Mouse (Mus musculus) liver, postnatal 0 days (tissue): ENCODE data around the gene Kif16b. TPM values are rescaled to one million over a fixed set of nuclear protein-coding genes. Genes with fewer than 3 reads are reported as not detected.
"Not testable (repeated sequence)": the region's sequence is repeated elsewhere in the genome, so short reads cannot be mapped to it uniquely, and the experiment has no call there.

Source experiments
- ATAC-seq: fragments of 200-750 bp; cut with Nextera tagmentation; 2 replicates; pipeline ENCODE4 v1.8.0; 2017; ENCODE audit warnings: mild to moderate bottlenecking, moderate library complexity
- DNase-seq: peaks from one replicate; pipeline ENCODE4 v3.0.0-alpha.2; 2016
- H3K27ac ChIP-seq: fragments of 300-500 bp; sonication (generic); 2 replicates; pipeline ENCODE4 v1.5.1; 2014; ENCODE audit warnings: antibody characterized with exemption, moderate library complexity, mild to moderate bottlenecking, low read depth
- H3K27me3 ChIP-seq: fragments of 300-500 bp; sonication (generic); 2 replicates; pipeline ENCODE4 v1.6.1; 2014; ENCODE audit warnings: low read length, control low read depth, mixed read lengths; ENCODE audit not compliant: insufficient read depth
- H3K36me3 ChIP-seq: fragments of 300-500 bp; sonication (generic); replicated peaks from 2 replicates; pipeline ENCODE4 v1.6.1; 2014; ENCODE audit warnings: mild to moderate bottlenecking, control low read depth, low read length, moderate library complexity, mixed read lengths; ENCODE audit not compliant: insufficient read depth
- H3K4me1 ChIP-seq: fragments of 300-500 bp; sonication (generic); 2 replicates; pipeline ENCODE4 v1.6.1; 2014; ENCODE audit warnings: antibody characterized with exemption, mild to moderate bottlenecking, control low read depth; ENCODE audit not compliant: insufficient read depth
- H3K4me2 ChIP-seq: fragments of 300-500 bp; sonication (generic); 2 replicates; pipeline ENCODE4 v1.6.1; 2014; ENCODE audit warnings: low read depth, mild to moderate bottlenecking, low read length, moderate library complexity, mixed read lengths
- H3K4me3 ChIP-seq: fragments of 300-500 bp; sonication (generic); 2 replicates; pipeline ENCODE4 v1.5.1; 2014; ENCODE audit warnings: low read depth, low read length
- H3K9ac ChIP-seq: fragments of 300-500 bp; sonication (generic); replicated peaks from 2 replicates; pipeline ENCODE4 v1.6.1; 2014; ENCODE audit warnings: mild to moderate bottlenecking, moderate library complexity
- H3K9me3 ChIP-seq: fragments of 300-500 bp; sonication (generic); 2 replicates; pipeline ENCODE4 v1.6.1; 2016; ENCODE audit warnings: mild to moderate bottlenecking, control low read depth, low read length, mixed read lengths
- CTCF ChIP-seq: sonication (generic); IDR thresholded peaks from 2 replicates; pipeline ENCODE4 v1.5.1; 2016; ENCODE audit warnings: antibody characterized with exemption, low read depth
- EP300 ChIP-seq: IDR thresholded peaks from 2 replicates; pipeline ENCODE4 v1.6.1; 2016; ENCODE audit warnings: antibody characterized with exemption, low read depth, mild to moderate bottlenecking
- WGBS: fragments of 180-500 bp; shearing (Covaris S2); extraction: QIAGEN DNeasy Blood & Tissue Kit; methylation state at CpG from one replicate; pipeline ENCODE4 v1.1.7; 2014; ENCODE audit not compliant: insufficient replicate concordance; 5-methylcytosine and 5-hydroxymethylcytosine counted together
- polyA plus RNA-seq: library from polyadenylated mRNA; unstranded; fragments of >200 nt; fragmentation: Nextera tagmentation; extraction: Ambion mirVana; gene quantifications from 2 replicates; pipeline ENCODE4 v1.2.1, GENCODE M21; 2015

Gene Kif16b
- polyA plus RNA-seq, 1 experiment from 2014 or later, result 3.9 TPM

DNA sequence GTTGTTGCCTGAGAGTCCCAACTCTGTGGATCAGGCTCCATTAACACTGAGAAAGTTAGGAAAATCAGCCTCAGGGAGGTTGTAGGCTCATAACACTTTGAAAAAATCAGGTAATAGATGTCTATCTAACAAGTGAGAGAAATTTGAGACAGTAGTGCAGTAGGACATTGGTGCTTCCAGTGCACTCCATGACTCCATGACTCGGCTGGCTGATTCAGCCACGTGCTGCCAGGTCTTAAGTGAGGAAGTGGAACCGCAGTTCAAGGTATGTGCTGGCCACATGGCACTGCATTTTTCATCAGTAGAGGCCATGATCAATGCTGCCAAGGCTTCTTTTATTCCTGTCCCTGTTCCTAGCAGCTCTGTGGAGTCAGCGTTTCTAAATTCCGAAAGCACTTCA is 315.5 kb downstream of the Kif16b start:
- no peak overlapping the region for H3K27ac ChIP-seq
- no peaks in the 10 kb centered on the region for H3K27me3 ChIP-seq
- DNase-seq (no peak), ATAC-seq (no peak)
- H3K9me3 ChIP-seq, result no peaks in the 10 kb centered on the region
- no peak for TF ChIP-seq CTCF
- no peak for TF ChIP-seq EP300
- H3K4me1 ChIP-seq, result no peaks in the 10 kb centered on the region
- 75% methylated on average over 5 of the region's 5 CpGs for WGBS
- no peaks in the 10 kb centered on the region for H3K36me3 ChIP-seq
- H3K4me3 ChIP-seq, result no peak overlapping the region
- no peak overlapping the region for H3K4me2 ChIP-seq
- H3K9ac ChIP-seq, result no peak overlapping the region

DNA sequence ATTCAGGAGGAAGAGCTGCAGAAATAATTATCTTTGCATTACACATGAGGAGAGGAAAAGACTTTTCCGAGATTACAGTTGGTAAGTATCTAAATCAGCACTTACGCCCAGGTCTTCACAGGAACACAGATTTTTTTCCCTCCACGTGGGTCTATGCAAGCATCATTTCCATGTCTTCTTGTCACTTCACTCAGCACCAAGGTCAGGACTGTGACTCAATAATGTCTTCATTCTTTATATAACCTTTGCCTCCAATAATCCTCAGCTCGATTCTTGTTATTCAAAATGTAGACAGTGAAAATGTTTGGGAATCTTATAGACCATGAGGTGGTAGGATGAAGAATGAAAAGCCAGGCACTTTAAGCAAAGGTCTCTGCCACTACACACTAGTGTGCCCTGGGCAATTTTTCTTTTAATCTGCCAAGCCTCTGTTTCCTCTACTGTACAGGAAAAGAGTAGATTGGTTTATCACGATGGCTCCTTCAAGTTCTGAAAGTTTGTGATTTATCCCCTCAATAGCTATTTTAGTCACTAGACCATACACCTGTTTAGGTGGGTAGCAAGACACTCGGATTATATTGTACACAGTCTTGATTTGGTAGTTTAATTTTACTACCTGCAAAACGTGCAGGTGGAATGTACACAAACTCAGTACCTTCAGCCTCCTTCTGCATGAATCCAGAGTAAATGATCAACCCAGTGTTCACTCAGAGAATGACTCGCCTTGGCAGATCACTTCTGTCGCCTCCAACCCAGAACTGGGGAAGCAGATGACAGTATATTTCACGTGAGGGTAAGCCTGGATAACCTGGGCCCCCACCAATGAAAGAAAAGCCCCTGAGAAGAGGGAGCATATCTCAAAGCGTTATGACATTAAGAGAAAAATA is 316.2 kb downstream of the Kif16b start:
- WGBS, result 60% methylated on average over 11 of the region's 11 CpGs
- no peak overlapping the region for H3K27ac ChIP-seq
- no peaks in the 10 kb centered on the region for H3K27me3 ChIP-seq
- H3K9ac ChIP-seq, result no peak overlapping the region
- H3K36me3 ChIP-seq, result no peaks in the 10 kb centered on the region
- H3K9me3 ChIP-seq, result no peaks in the 10 kb centered on the region
- H3K4me2 ChIP-seq, result no peak overlapping the region
- TF ChIP-seq CTCF (no peak), EP300 (no peak)
- H3K4me1 ChIP-seq, result no peaks in the 10 kb centered on the region
- ATAC-seq, result no peak
- no peak overlapping the region for H3K4me3 ChIP-seq
- DNase-seq, result no peak

DNA sequence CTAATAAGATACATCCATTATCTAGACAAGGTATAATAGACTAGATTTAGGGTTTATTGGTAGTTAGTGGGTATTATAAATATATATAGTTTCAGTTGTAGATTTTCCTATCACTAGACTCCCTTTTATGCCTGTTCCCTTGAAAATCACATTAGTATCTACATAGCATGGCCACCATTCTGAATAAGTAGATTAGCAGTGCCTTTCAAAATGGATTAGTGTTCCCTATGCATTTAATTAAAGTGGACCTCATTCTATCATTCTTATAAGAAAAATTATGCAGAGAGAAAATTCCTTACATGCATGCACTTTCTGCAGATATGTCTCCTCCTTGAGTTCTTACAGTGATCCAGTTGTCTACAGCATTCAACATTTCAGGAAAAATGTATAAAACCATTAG is 320.9 kb downstream of the Kif16b start:
- H3K4me3 ChIP-seq, result no peak overlapping the region
- TF ChIP-seq CTCF (no peak), EP300 (no peak)
- no peaks in the 10 kb centered on the region for H3K36me3 ChIP-seq
- no peak overlapping the region for H3K27ac ChIP-seq
- no peaks in the 10 kb centered on the region for H3K27me3 ChIP-seq
- no peak overlapping the region for H3K4me2 ChIP-seq
- ATAC-seq, result no peak
- no peaks in the 10 kb centered on the region for H3K4me1 ChIP-seq
- H3K9ac ChIP-seq, result no peak overlapping the region
- no peak for DNase-seq
- H3K9me3 ChIP-seq, result no peaks in the 10 kb centered on the region

DNA sequence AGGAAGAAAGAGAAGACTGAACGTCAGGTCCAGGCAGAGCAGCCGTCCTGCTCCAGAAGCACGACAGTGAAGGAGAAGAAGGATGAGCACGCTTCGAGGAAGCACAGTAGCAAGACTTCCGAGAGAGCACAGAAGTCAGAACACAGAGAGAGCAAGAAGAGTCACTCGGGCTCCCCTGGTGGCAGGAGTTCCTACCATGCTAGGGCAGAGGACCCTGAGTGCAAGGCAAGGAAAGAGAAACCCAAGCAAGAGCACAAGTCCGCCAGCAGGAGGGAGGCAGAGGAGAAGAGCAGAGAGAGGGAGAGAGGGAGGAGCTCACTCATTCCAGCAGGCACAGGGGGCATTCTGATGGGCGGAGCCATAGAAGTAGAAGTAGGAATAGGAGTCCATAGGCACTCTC is 323.9 kb downstream of the Kif16b start:
- not testable (repeated sequence) for H3K27me3 ChIP-seq, H3K4me3 ChIP-seq, ATAC-seq, H3K9me3 ChIP-seq, H3K9ac ChIP-seq, DNase-seq, H3K36me3 ChIP-seq, H3K4me2 ChIP-seq, H3K4me1 ChIP-seq, H3K27ac ChIP-seq
- 58% methylated on average over 9 of the region's 9 CpGs for WGBS

DNA sequence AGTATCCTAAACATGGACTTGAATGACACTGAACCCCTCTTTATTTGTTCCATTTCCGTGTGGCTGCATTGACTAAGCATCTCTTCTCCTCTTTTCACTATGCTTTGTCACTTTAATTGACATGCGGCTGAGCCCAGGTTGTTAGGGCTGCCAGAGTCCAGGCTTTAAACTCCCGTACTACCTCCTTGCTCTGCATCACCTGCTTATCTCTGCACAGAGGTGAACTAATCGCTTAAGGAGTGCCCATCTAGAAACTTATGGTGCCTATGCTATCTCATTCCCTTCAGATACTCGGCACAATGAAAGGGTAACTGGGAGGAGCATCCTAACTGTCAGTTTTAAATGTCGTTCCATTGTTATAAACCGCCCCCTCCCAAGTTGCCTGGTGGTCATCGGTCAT is 331.6 kb downstream of the Kif16b start:
- Histone ChIP-seq H3K27me3 (no peaks in the 10 kb centered on the region), H3K4me3 (no peak overlapping the region), H3K9ac (no peak overlapping the region), H3K36me3 (no peaks in the 10 kb centered on the region), H3K27ac (no peak overlapping the region), H3K9me3 (no peaks in the 10 kb centered on the region), H3K4me1 (no peaks in the 10 kb centered on the region), H3K4me2 (no peak overlapping the region)
- TF ChIP-seq EP300 (no peak), CTCF (no peak)
- WGBS, result 69% methylated on average over 8 of the region's 8 CpGs
- DNase-seq (no peak), ATAC-seq (no peak)

Other genes with a start within 250 kb of the Kif16b start
- 30.0 and 30.4 TPM in 2 replicates for gene Snrpb2, start 161.5 kb upstream of the Kif16b start, polyA plus RNA-seq
- not detected in 2 replicates for gene Otor, start 176.9 kb upstream of the Kif16b start, polyA plus RNA-seq